Mouse (Mus musculus) neural tube, embryonic 15.5 days (tissue): ENCODE results near the gene Jmjd1c. TPM values are rescaled to one million over a fixed set of nuclear protein-coding genes. Genes with fewer than 3 reads are reported as not detected.

Source experiments
- ATAC-seq: fragments of 200-750 bp; cut with Nextera tagmentation; 2 replicates; pipeline ENCODE4 v1.8.0; 2017; ENCODE audit warnings: mild to moderate bottlenecking, moderate TSS enrichment, moderate library complexity; ENCODE audit not compliant: low FRiP score
- H3K27ac ChIP-seq: fragments of 300-500 bp; sonication (generic); replicated peaks from 2 replicates; pipeline ENCODE4 v1.5.1; 2015; ENCODE audit warnings: mild to moderate bottlenecking, inconsistent platforms
- H3K27me3 ChIP-seq: fragments of 300-500 bp; sonication (generic); replicated peaks from 2 replicates; pipeline ENCODE4 v1.6.1; 2015; ENCODE audit warnings: inconsistent platforms
- H3K36me3 ChIP-seq: fragments of 300-500 bp; sonication (generic); 2 replicates; pipeline ENCODE4 v1.6.1; 2015; ENCODE audit warnings: inconsistent platforms
- H3K4me1 ChIP-seq: fragments of 300-500 bp; sonication (generic); 2 replicates; pipeline ENCODE4 v1.6.1; 2015; ENCODE audit warnings: inconsistent platforms
- H3K4me2 ChIP-seq: fragments of 300-500 bp; sonication (generic); 2 replicates; pipeline ENCODE4 v1.6.1; 2015; ENCODE audit warnings: inconsistent platforms, mild to moderate bottlenecking, moderate library complexity
- H3K4me3 ChIP-seq: fragments of 300-500 bp; sonication (generic); replicated peaks from 2 replicates; pipeline ENCODE4 v1.5.1; 2015; ENCODE audit warnings: mild to moderate bottlenecking, inconsistent platforms
- H3K9ac ChIP-seq: fragments of 300-500 bp; sonication (generic); replicated peaks from 2 replicates; pipeline ENCODE4 v1.6.1; 2015; ENCODE audit warnings: mild to moderate bottlenecking, inconsistent platforms
- H3K9me3 ChIP-seq: fragments of 300-500 bp; sonication (generic); replicated peaks from 2 replicates; pipeline ENCODE4 v1.6.1; 2016; ENCODE audit warnings: inconsistent platforms
- WGBS: fragments of 180-500 bp; shearing (Covaris S2); methylation state at CpG from one replicate; pipeline ENCODE4 v1.1.7; 2015; ENCODE audit warnings: mixed read lengths; 5-methylcytosine and 5-hydroxymethylcytosine counted together
- polyA plus RNA-seq: library from polyadenylated mRNA; unstranded; fragments of >200 nt; fragmentation: Nextera tagmentation; extraction: Ambion mirVana; gene quantifications from 2 replicates; pipeline ENCODE4 v1.2.1, GENCODE M21; 2015

Jmjd1c gene
- polyA plus RNA-seq, 1 experiment from 2014 or later, result 50.7 TPM

GRCm38 (mm10) chr10:67120640-67121039 is 24.7 kb downstream of the Jmjd1c start:
- WGBS, result 81% methylated on average over 2 of the region's 2 CpGs
- no peak for ATAC-seq
- H3K4me1 ChIP-seq, result peaks cover 58% of the 10 kb centered on the region
- no peak overlapping the region for H3K9ac ChIP-seq
- H3K27me3 ChIP-seq, result no peaks in the 10 kb centered on the region
- no peaks in the 10 kb centered on the region for H3K36me3 ChIP-seq
- no peaks in the 10 kb centered on the region for H3K9me3 ChIP-seq
- no peak overlapping the region for H3K4me2 ChIP-seq
- H3K4me3 ChIP-seq, result no peak overlapping the region
- no peak overlapping the region for H3K27ac ChIP-seq

- no peaks in the 10 kb centered on the region for H3K36me3 ChIP-seq
- H3K27me3 ChIP-seq, result no peaks in the 10 kb centered on the region
- no peak overlapping the region for H3K4me2 ChIP-seq
- WGBS, result 42% methylated on average over 2 of the region's 2 CpGs
- H3K27ac ChIP-seq, result no peak overlapping the region
- no peaks in the 10 kb centered on the region for H3K9me3 ChIP-seq
- H3K4me1 ChIP-seq, result peaks cover 54% of the 10 kb centered on the region
- no peak overlapping the region for H3K9ac ChIP-seq
- H3K4me3 ChIP-seq, result no peak overlapping the region
- ATAC-seq, result no peak
Observed at GRCm38 (mm10) chr10:67123756-67124155, 27.8 kb downstream of the Jmjd1c start.

GRCm38 (mm10) chr10:67124156-67124555 is 28.2 kb downstream of the Jmjd1c start:
- Histone ChIP-seq H3K27ac (no peak overlapping the region), H3K9ac (no peak overlapping the region), H3K27me3 (no peaks in the 10 kb centered on the region), H3K4me3 (no peak overlapping the region), H3K4me2 (no peak overlapping the region), H3K36me3 (no peaks in the 10 kb centered on the region), H3K4me1 (peaks cover 52% of the 10 kb centered on the region), H3K9me3 (no peaks in the 10 kb centered on the region)
- WGBS, result 70% methylated on average over 4 of the region's 4 CpGs
- ATAC-seq, result no peak

- Histone ChIP-seq H3K4me3 (peak overlapping the region; percentile 90), H3K4me2 (peak overlapping the region; percentile 84), H3K36me3 (no peaks in the 10 kb centered on the region), H3K27ac (peak overlapping the region; percentile 95), H3K9me3 (no peaks in the 10 kb centered on the region), H3K4me1 (peaks cover 52% of the 10 kb centered on the region), H3K9ac (peak overlapping the region; percentile 90), H3K27me3 (no peaks in the 10 kb centered on the region)
- WGBS, result under 1% methylated on average over 50 of the region's 50 CpGs
- peak; percentile 76 for ATAC-seq
Observed at GRCm38 (mm10) chr10:67126061-67126858, 30.3 kb downstream of the Jmjd1c start.

- Histone ChIP-seq H3K27ac (peak overlapping the region; percentile 95), H3K27me3 (no peaks in the 10 kb centered on the region), H3K4me3 (peak overlapping the region; percentile 90), H3K4me2 (peak overlapping the region; percentile 84), H3K9ac (peak overlapping the region; percentile 90), H3K9me3 (no peaks in the 10 kb centered on the region), H3K36me3 (no peaks in the 10 kb centered on the region), H3K4me1 (peaks cover 48% of the 10 kb centered on the region)
- under 1% methylated on average over 80 of the region's 115 CpGs for WGBS
- ATAC-seq, result peak; percentile 85
Observed at GRCm38 (mm10) chr10:67126859-67127758, 31.2 kb downstream of the Jmjd1c start.

- Histone ChIP-seq H3K4me1 (peaks cover 29% of the 10 kb centered on the region), H3K27me3 (no peaks in the 10 kb centered on the region), H3K27ac (no peak overlapping the region), H3K4me2 (no peak overlapping the region), H3K9me3 (no peaks in the 10 kb centered on the region), H3K4me3 (no peak overlapping the region), H3K9ac (no peak overlapping the region), H3K36me3 (no peaks in the 10 kb centered on the region)
- WGBS, result 42% methylated on average over 1 of the region's 1 CpGs
- no peak for ATAC-seq
Observed at GRCm38 (mm10) chr10:67129531-67129930, 33.6 kb downstream of the Jmjd1c start.

GRCm38 (mm10) chr10:67131709-67132108 is 35.8 kb downstream of the Jmjd1c start:
- Histone ChIP-seq H3K27me3 (no peaks in the 10 kb centered on the region), H3K9me3 (no peaks in the 10 kb centered on the region), H3K9ac (no peak overlapping the region), H3K4me3 (no peak overlapping the region), H3K4me1 (peaks cover 19% of the 10 kb centered on the region), H3K36me3 (no peaks in the 10 kb centered on the region), H3K4me2 (no peak overlapping the region), H3K27ac (no peak overlapping the region)
- 79% methylated on average over 1 of the region's 1 CpGs for WGBS
- no peak for ATAC-seq

GRCm38 (mm10) chr10:67134322-67134721 is 38.4 kb downstream of the Jmjd1c start:
- H3K4me2 ChIP-seq, result no peak overlapping the region
- 89% methylated on average over 2 of the region's 2 CpGs for WGBS
- no peak overlapping the region for H3K9ac ChIP-seq
- no peak overlapping the region for H3K27ac ChIP-seq
- no peaks in the 10 kb centered on the region for H3K36me3 ChIP-seq
- H3K27me3 ChIP-seq, result no peaks in the 10 kb centered on the region
- no peaks in the 10 kb centered on the region for H3K9me3 ChIP-seq
- ATAC-seq, result no peak
- H3K4me1 ChIP-seq, result peaks cover 6% of the 10 kb centered on the region
- H3K4me3 ChIP-seq, result no peak overlapping the region

- H3K4me3 ChIP-seq, result no peak overlapping the region
- WGBS, result 75% methylated on average over 2 of the region's 2 CpGs
- no peaks in the 10 kb centered on the region for H3K36me3 ChIP-seq
- no peaks in the 10 kb centered on the region for H3K27me3 ChIP-seq
- H3K4me2 ChIP-seq, result no peak overlapping the region
- no peak overlapping the region for H3K27ac ChIP-seq
- no peak for ATAC-seq
- 0 out of 2 replicates have a peak, but pooled peaks cover 2% of the 10 kb centered on the region for H3K4me1 ChIP-seq
- no peak overlapping the region for H3K9ac ChIP-seq
- H3K9me3 ChIP-seq, result no peaks in the 10 kb centered on the region
Observed at GRCm38 (mm10) chr10:67137437-67137836, 41.5 kb downstream of the Jmjd1c start.

GRCm38 (mm10) chr10:67143661-67144060 is 47.7 kb downstream of the Jmjd1c start:
- no peak overlapping the region for H3K4me2 ChIP-seq
- H3K27me3 ChIP-seq, result no peaks in the 10 kb centered on the region
- no peak overlapping the region for H3K9ac ChIP-seq
- no peak overlapping the region for H3K27ac ChIP-seq
- H3K9me3 ChIP-seq, result no peaks in the 10 kb centered on the region
- H3K36me3 ChIP-seq, result no peaks in the 10 kb centered on the region
- H3K4me3 ChIP-seq, result no peak overlapping the region
- peaks cover 9% of the 10 kb centered on the region; the same call in 1 of the 2 replicates for H3K4me1 ChIP-seq
- ATAC-seq, result no peak

- no peaks in the 10 kb centered on the region for H3K27me3 ChIP-seq
- no peak for ATAC-seq
Observed at GRCm38 (mm10) chr10:67144269-67144668, 48.3 kb downstream of the Jmjd1c start.

More at GRCm38 (mm10) chr10:67144269-67144668, 48.3 kb downstream of the Jmjd1c start:
- 67% methylated on average over 2 of the region's 2 CpGs for WGBS
- peaks cover 9% of the 10 kb centered on the region; the same call in 1 of the 2 replicates for H3K4me1 ChIP-seq
- no peak overlapping the region for H3K4me3 ChIP-seq
- H3K9ac ChIP-seq, result no peak overlapping the region
- H3K27ac ChIP-seq, result no peak overlapping the region
- no peaks in the 10 kb centered on the region for H3K9me3 ChIP-seq
- no peak overlapping the region for H3K4me2 ChIP-seq
- H3K36me3 ChIP-seq, result no peaks in the 10 kb centered on the region
